Mouse (Mus musculus) CH12.LX (cell line): ENCODE results near the gene Smim14. TPM values are rescaled to one million over a fixed set of nuclear protein-coding genes. Genes with fewer than 3 reads are reported as not detected.

Experiments used
- DNase-seq: peaks from one replicate; pipeline ENCODE4 v3.0.0-alpha.2; 2013; ENCODE audit errors: extremely low read depth
- H3K27ac ChIP-seq: 2 replicates; pipeline ENCODE4 v1.5.1; 2012; ENCODE audit warnings: low read depth, mild to moderate bottlenecking, control low read depth, moderate library complexity; ENCODE audit not compliant: insufficient read depth
- H3K27me3 ChIP-seq: replicated peaks from 2 replicates; pipeline ENCODE3; 2012; ENCODE audit warnings: inconsistent platforms
- H3K36me3 ChIP-seq, 2 experiments: replicated peaks in 1 of 2; 2 replicates each; pipeline versions ENCODE3 to v1.6.1; 2012; ENCODE audit warnings: inconsistent platforms in 1 of 2, low read length in 1 of 2, mild to moderate bottlenecking in 1 of 2, mixed read lengths in 1 of 2, moderate library complexity in 1 of 2; ENCODE audit not compliant: control insufficient read depth in 1 of 2, insufficient read depth in 1 of 2
- H3K4me1 ChIP-seq, 2 experiments: 2 replicates each; pipeline ENCODE4 v1.6.1; 2012; ENCODE audit warnings: inconsistent platforms in 1 of 2, moderate library complexity in 1 of 2; ENCODE audit not compliant: insufficient read depth in 2 of 2, control insufficient read depth in 1 of 2
- H3K4me2 ChIP-seq: 2 replicates; pipeline ENCODE4 v1.6.1; 2012; ENCODE audit warnings: low read depth, mild to moderate bottlenecking, control low read depth; ENCODE audit not compliant: poor library complexity, insufficient read depth, severe bottlenecking
- H3K4me3 ChIP-seq, 3 experiments: fragments of 150-350 bp in 1 of 3; sonication (generic) in 1 of 3; replicated peaks in 1 of 3; 2 replicates each; pipeline versions ENCODE3 to v1.5.1; 2011 to 2012; ENCODE audit warnings: low read depth in 2 of 3, low read length in 2 of 3, mild to moderate bottlenecking in 2 of 3, moderate library complexity in 2 of 3, control low read depth in 1 of 3, improper control_type of control experiment in 1 of 3, inconsistent platforms in 1 of 3, mixed read lengths in 1 of 3; ENCODE audit not compliant: poor library complexity in 1 of 3
- H3K79me2 ChIP-seq: replicated peaks from 2 replicates; pipeline ENCODE4 v1.6.1; 2012; ENCODE audit warnings: mild to moderate bottlenecking, moderate library complexity; ENCODE audit not compliant: control insufficient read depth, poor library complexity, insufficient read depth, severe bottlenecking; ENCODE audit errors: extremely low read depth
- H3K9ac ChIP-seq: 2 replicates; pipeline ENCODE4 v1.6.1; 2012; ENCODE audit warnings: low read depth, mild to moderate bottlenecking, control low read depth, moderate library complexity; ENCODE audit not compliant: insufficient read depth
- H3K9me3 ChIP-seq: replicated peaks from 2 replicates; pipeline ENCODE3; 2012; ENCODE audit warnings: low read length, inconsistent platforms, mixed read lengths
- CHD2 ChIP-seq: IDR thresholded peaks from 2 replicates; pipeline ENCODE4 v1.6.1; 2011; ENCODE audit warnings: low read length, improper control_type of control experiment
- CTCF ChIP-seq, 2 experiments: IDR thresholded peaks in 1 of 2; conservative IDR thresholded peaks in 1 of 2; 2 replicates each; pipeline ENCODE4 v1.5.1; 2011 to 2012; ENCODE audit warnings: low read depth in 2 of 2, low read length in 2 of 2, improper control_type of control experiment in 1 of 2, inconsistent platforms in 1 of 2, mild to moderate bottlenecking in 1 of 2, moderate library complexity in 1 of 2
- ELF1 ChIP-seq: IDR thresholded peaks from 2 replicates; pipeline ENCODE4 v1.6.1; 2014; ENCODE audit warnings: low read depth, mild to moderate bottlenecking, inconsistent platforms, low read length, improper control_type of control experiment
- EP300 ChIP-seq: IDR thresholded peaks from 2 replicates; pipeline ENCODE4 v1.6.1; 2011; ENCODE audit warnings: low read length, improper control_type of control experiment
- ETS1 ChIP-seq: conservative IDR thresholded peaks from 2 replicates; pipeline ENCODE4 v1.6.1; 2012; ENCODE audit warnings: low read depth, mild to moderate bottlenecking, inconsistent platforms, low read length, improper control_type of control experiment, moderate library complexity
- IRF4 ChIP-seq: IDR thresholded peaks from 2 replicates; pipeline ENCODE4 v1.6.1; 2014; ENCODE audit warnings: low read depth, mild to moderate bottlenecking, inconsistent platforms, low read length, improper control_type of control experiment
- KAT2A ChIP-seq: IDR thresholded peaks from 2 replicates; pipeline ENCODE4 v1.6.1; 2012; ENCODE audit warnings: low read length, improper control_type of control experiment, inconsistent platforms; ENCODE audit not compliant: insufficient replicate concordance
- MAFK ChIP-seq: IDR thresholded peaks from 2 replicates; pipeline ENCODE4 v1.6.1; 2011; ENCODE audit warnings: low read length, improper control_type of control experiment; ENCODE audit not compliant: insufficient replicate concordance
- MEF2A ChIP-seq: IDR thresholded peaks from 2 replicates; pipeline ENCODE4 v1.6.1; 2014; ENCODE audit warnings: low read depth, mild to moderate bottlenecking, inconsistent platforms, low read length, improper control_type of control experiment, borderline replicate concordance
- PAX5 ChIP-seq: IDR thresholded peaks from 2 replicates; pipeline ENCODE4 v1.6.1; 2012; ENCODE audit warnings: low read length, inconsistent platforms, mixed read lengths
- RAD21 ChIP-seq: IDR thresholded peaks from 2 replicates; pipeline ENCODE4 v1.6.1; 2011; ENCODE audit warnings: low read depth, mild to moderate bottlenecking, low read length, improper control_type of control experiment, moderate library complexity
- UBTF ChIP-seq: IDR thresholded peaks from 2 replicates; pipeline ENCODE4 v1.6.1; 2012; ENCODE audit warnings: low read depth, mild to moderate bottlenecking, inconsistent platforms, low read length, improper control_type of control experiment, moderate library complexity
- ZKSCAN1 ChIP-seq: IDR thresholded peaks from 2 replicates; pipeline ENCODE4 v1.6.1; 2012; ENCODE audit warnings: low read depth, inconsistent platforms, low read length, improper control_type of control experiment, borderline replicate concordance
- ZNF384 ChIP-seq: IDR thresholded peaks from 2 replicates; pipeline ENCODE4 v1.6.1; 2012; ENCODE audit warnings: low read depth, low read length, improper control_type of control experiment, inconsistent platforms
- dilution Hi-C: fragments of 300-500 bp; cut with MboI; formaldehyde crosslinking; loops from 2 replicates; pipeline ENCODE4 v1.14.3; 2020; ENCODE audit warnings: low sequenced_read_pairs; ENCODE audit not compliant: extremely low pct_unique_long_range_greater_than_20kb, extremely low pct_ligation_motif_present
- in situ Hi-C: fragments of 300-500 bp; cut with MboI; formaldehyde crosslinking; loops from 3 replicates; pipeline ENCODE4 v1.14.3; 2019; ENCODE audit warnings: low sequenced_read_pairs, low pct_ligation_motif_present, low pct_unique_long_range_greater_than_20kb, mixed read lengths
- polyA plus RNA-seq: library from polyadenylated mRNA; unstranded; fragments of >175 nt; gene quantifications from 2 replicates; pipeline ENCODE4 v1.2.1, GENCODE M21; 2012; ENCODE audit warnings: low read depth; ENCODE audit not compliant: insufficient read length
- total RNA-seq, 2 experiments: library from RNA; depleted of rRNA; stranded (reverse); fragments of 300-350 nt in 1 of 2; fragments of >200 nt in 1 of 2; gene quantifications; 2 replicates each; pipeline ENCODE4 v1.2.3; 2012 to 2014

The Smim14 gene
- total and polyA plus RNA-seq, 3 experiments = 11.4 to 50.2 (median 19.7) TPM

DNA sequence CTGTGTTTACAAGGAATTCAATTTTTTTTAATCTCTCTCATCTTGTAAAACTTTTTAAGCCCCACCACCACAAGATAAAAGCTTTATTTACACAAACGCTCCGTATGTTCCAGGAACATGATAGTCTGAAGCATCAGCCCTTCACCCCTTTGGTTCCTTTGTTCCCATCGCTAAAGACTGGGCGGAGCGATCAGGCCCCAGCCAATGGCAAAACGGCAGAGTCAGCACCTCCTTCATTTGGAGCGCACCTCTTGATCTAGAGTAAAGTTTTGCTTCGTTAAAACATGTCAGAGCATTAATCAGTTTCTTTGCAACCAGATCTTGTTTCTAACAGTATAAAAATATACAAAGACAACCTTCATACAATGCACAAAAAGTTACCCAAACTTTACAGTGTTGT lies 31.2 kb downstream of the Smim14 start:
- Histone ChIP-seq H3K27me3 (peaks cover 5% of the 10 kb centered on the region), H3K27ac (no peak overlapping the region), H3K4me2 (no peak overlapping the region), H3K9me3 (peaks cover 2% of the 10 kb centered on the region), H3K79me2 (no peaks in the 10 kb centered on the region), H3K4me1 (no peaks in the 10 kb centered on the region), H3K4me3 (no peak overlapping the region), H3K36me3 (no peaks in the 10 kb centered on the region), H3K9ac (no peak overlapping the region)
- DNase-seq = no peak
- TF ChIP-seq RAD21 = no peak
- TF ChIP-seq MAFK = no peak
- dilution Hi-C loops = no loop called here
- in situ Hi-C loops = no loop called here

DNA sequence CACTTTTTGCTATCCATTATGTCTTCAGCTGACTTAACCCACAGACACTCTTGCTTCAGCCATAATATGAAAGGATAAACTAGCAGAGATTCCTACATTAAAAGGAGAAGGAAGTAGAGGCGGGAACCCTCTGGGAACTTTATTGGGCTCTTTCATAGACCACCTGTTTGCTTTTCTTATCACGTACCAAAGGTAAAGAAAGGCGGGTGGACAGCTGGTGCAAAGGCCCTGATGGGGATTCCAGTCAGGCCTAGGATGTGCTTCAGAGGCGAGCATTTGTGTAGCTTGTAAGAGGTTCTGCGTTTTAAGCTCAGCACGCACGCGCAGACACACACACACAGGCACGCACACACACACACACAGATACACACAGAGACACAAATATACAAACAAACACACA lies 35.6 kb downstream of the Smim14 start:
- dilution Hi-C loops = no loop called here
- TF ChIP-seq ETS1 (no peak), PAX5 (no peak), EP300 (no peak), MEF2A (no peak)
- TF ChIP-seq, all 38 proteins: peak for 0

DNA sequence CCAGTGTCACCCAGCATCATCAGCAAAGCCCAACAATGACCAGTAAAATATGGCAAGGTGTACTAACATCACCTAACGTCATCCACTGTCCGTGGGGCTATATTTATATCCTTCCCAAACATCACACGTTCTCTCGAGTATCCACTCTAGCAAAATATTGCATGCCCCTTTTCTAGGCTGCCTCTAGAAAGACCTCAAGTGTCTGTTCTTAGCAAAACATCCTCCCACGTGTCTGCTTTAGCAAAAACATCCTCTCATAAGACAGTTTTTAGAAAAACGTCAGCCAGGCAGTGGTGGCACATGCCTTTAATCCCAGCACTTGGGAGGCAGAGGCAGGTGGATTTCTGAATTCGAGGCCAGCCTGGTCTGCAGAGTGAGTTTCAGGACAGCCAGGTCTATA lies 36.8 kb downstream of the Smim14 start:
- H3K4me2 ChIP-seq = no peak overlapping the region
- H3K27me3 ChIP-seq = peaks cover 5% of the 10 kb centered on the region
- H3K9ac ChIP-seq = no peak overlapping the region
- H3K9me3 ChIP-seq = no peaks in the 10 kb centered on the region
- no peaks in the 10 kb centered on the region for H3K36me3 ChIP-seq
- dilution Hi-C loops = no loop called here
- H3K79me2 ChIP-seq = no peaks in the 10 kb centered on the region
- no peak overlapping the region for H3K4me3 ChIP-seq
- H3K27ac ChIP-seq = no peak overlapping the region
- in situ Hi-C loops = no loop called here
- no peak for DNase-seq
- H3K4me1 ChIP-seq = no peaks in the 10 kb centered on the region
- TF ChIP-seq ZKSCAN1 (no peak), CTCF (conservative IDR thresholded peaks at IDR 0.05 in 1 of 2, IDR thresholded peaks at IDR 0.05 in 1 of 2; ENCODE audit: low read depth in 2 of 2, low read length in 2 of 2) (no peak), UBTF (no peak), PAX5 (no peak), KAT2A (no peak), ZNF384 (no peak), CHD2 (no peak), ELF1 (no peak), IRF4 (no peak)

More for the DNA sequence above, 35.6 kb downstream of the Smim14 start:
- no peaks in the 10 kb centered on the region for H3K4me1 ChIP-seq
- in situ Hi-C loops = no loop called here
- H3K79me2 ChIP-seq = no peaks in the 10 kb centered on the region
- no peaks in the 10 kb centered on the region for H3K9me3 ChIP-seq
- no peak overlapping the region for H3K4me3 ChIP-seq
- no peak for DNase-seq
- no peak overlapping the region for H3K9ac ChIP-seq
- no peak overlapping the region for H3K27ac ChIP-seq
- H3K27me3 ChIP-seq = peaks cover 4% of the 10 kb centered on the region
- H3K4me2 ChIP-seq = no peak overlapping the region
- H3K36me3 ChIP-seq = no peaks in the 10 kb centered on the region
